ENCODE assay signal across 10 mouse cellular contexts in the genomic region with DNA sequence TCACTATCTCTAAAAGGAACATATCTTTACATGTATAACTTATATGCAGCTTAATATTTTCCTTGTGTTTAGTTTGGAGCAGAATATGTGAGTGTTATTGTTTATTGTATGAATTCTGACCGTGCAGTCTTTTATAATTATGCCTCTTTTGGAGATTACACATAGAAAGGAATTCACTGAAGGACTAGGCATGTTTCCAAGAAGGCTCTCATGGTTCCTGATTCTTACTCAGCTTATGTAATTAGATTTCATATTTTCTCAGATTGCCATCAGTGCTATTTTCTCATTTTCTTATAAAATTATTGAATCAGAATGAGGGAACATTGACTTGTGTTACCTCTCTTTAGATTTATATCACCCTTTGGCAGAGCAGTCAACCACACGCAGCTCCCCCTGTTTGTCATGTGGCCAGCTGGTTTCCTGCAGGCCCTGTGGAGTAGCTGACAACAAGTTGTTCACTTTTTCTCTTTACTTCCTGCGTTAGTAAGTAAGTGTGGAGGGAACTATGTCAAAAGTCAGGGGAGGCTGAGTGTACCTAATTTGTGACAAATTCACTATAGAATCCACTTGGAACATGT.
DNase-seq lines count a peak whose midpoint lies in the region; TF ChIP-seq lines count a peak whose summit lies in the region.
"Had no signal": no experiment of that assay in that cellular context is flagged by ENCODE, and none has a peak within 500 bp of the region (broad histone marks: within the 10 kb centered on the region; RNA-seq: fewer than 3 reads in every experiment).

No protein-coding gene starts in this region.

- no peak for TF ChIP-seq CTCF in bone marrow macrophage, adult 2 months (IDR thresholded peaks at IDR 0.05; ENCODE audit: low read depth, low read length)

- H3K27ac ChIP-seq in bone marrow macrophage, adult 2 months (ENCODE audit: insufficient read depth, low read depth, low read length): peak overlapping the region; percentile 43
- H3K27ac ChIP-seq: gastrocnemius, adult 2 months had no signal

- DNase-seq in kidney, postnatal 14 days: peak; percentile 9
- DNase-seq in kidney, adult 18-20 months: no peak
- peak; percentile 37 for DNase-seq in lung, postnatal 14 days
- peak; percentile 27 to 29 for DNase-seq in thymus, postnatal 10 days (ENCODE audit: low spot score in 2 of 2)
- no peak for DNase-seq in urinary bladder, postnatal 4 days (ENCODE audit: low spot score in 2 of 2)
- no peak for DNase-seq in layer of hippocampus, adult 18-20 months (ENCODE audit: low spot score in 2 of 2)
- DNase-seq in embryo, embryonic 9.5 days (ENCODE audit: extremely low spot score): no peak
- DNase-seq: gastrocnemius, adult 2 months; liver, postnatal 0 days had no signal

- no peak overlapping the region for H3K4me3 ChIP-seq in bone marrow macrophage, adult 2 months (ENCODE audit: insufficient read depth, low read length)
- H3K4me3 ChIP-seq: gastrocnemius, adult 2 months had no signal

- H3K4me1 ChIP-seq in bone marrow macrophage, adult 2 months (ENCODE audit: control insufficient read depth, insufficient read depth, low read length): peaks cover 20% of the 10 kb centered on the region

- TF ChIP-seq POLR2A in bone marrow macrophage, adult 2 months (IDR thresholded peaks at IDR 0.05; ENCODE audit: borderline replicate concordance, low read depth, low read length): no peak

Comparison
In these comparisons a context has a peak if more than half of its experiments do, and no peak if none do; other contexts are left out.
1. DNase-seq: peak in kidney, postnatal 14 days (single experiment), lung, postnatal 14 days (single experiment) and thymus, postnatal 10 days (2 of 2); none in kidney, adult 18-20 months (single experiment), urinary bladder, postnatal 4 days (0 of 2), layer of hippocampus, adult 18-20 months (0 of 2) and embryo, embryonic 9.5 days (single experiment).